Mouse (Mus musculus) kidney, adult 2 months (tissue): ENCODE measurements around the gene Fbxl13. TPM values are rescaled to one million over a fixed set of nuclear protein-coding genes. Genes with fewer than 3 reads are reported as not detected.

Source experiments
- DNase-seq: peaks from one replicate; pipeline ENCODE4 v3.0.0; 2021
- H3K27ac ChIP-seq: fragments of 200-500 bp; 2 replicates; pipeline ENCODE4 v1.5.1; 2012; ENCODE audit warnings: low read depth, low read length, control low read depth, inconsistent platforms; ENCODE audit not compliant: insufficient read depth
- H3K27me3 ChIP-seq: fragments of 200-500 bp; replicated peaks from 2 replicates; pipeline ENCODE4 v1.6.1; 2012; ENCODE audit warnings: mild to moderate bottlenecking, moderate library complexity, low read length, inconsistent platforms; ENCODE audit not compliant: control insufficient read depth, insufficient read depth
- H3K36me3 ChIP-seq: fragments of 200-500 bp; 2 replicates; pipeline ENCODE4 v1.6.1; 2012; ENCODE audit warnings: mild to moderate bottlenecking, moderate library complexity, low read length, inconsistent platforms; ENCODE audit not compliant: control insufficient read depth, insufficient read depth
- H3K4me1 ChIP-seq: fragments of 200-500 bp; 2 replicates; pipeline ENCODE4 v1.6.1; 2011; ENCODE audit warnings: low read length; ENCODE audit not compliant: control insufficient read depth, insufficient read depth
- H3K4me3 ChIP-seq: fragments of 200-500 bp; 2 replicates; pipeline ENCODE4 v1.5.1; 2011; ENCODE audit warnings: mild to moderate bottlenecking, low read depth, low read length, control low read depth; ENCODE audit not compliant: insufficient read depth
- CTCF ChIP-seq: fragments of 200-500 bp; conservative IDR thresholded peaks from 2 replicates; pipeline ENCODE4 v1.5.1; 2011; ENCODE audit warnings: low read depth, mild to moderate bottlenecking, control low read depth, low read length, moderate library complexity, mixed read lengths; ENCODE audit not compliant: insufficient read depth, insufficient read length
- POLR2A ChIP-seq: fragments of 200-500 bp; IDR thresholded peaks from one replicate; pipeline ENCODE4 v1.6.1; 2011; ENCODE audit warnings: low read depth, low read length, control low read depth
- WGBS: fragments of 180-500 bp; shearing (Covaris S2); methylation state at CpG from one replicate; pipeline ENCODE4 v1.1.7; 2018; 5-methylcytosine and 5-hydroxymethylcytosine counted together
- polyA plus RNA-seq: library from polyadenylated mRNA; depleted of rRNA; stranded (reverse); fragments of >200 nt; gene quantifications from 2 replicates; pipeline ENCODE4 v1.2.3, GENCODE M21; 2012

The Fbxl13 gene
- polyA plus RNA-seq, 1 experiment: 0.05 TPM

DNA sequence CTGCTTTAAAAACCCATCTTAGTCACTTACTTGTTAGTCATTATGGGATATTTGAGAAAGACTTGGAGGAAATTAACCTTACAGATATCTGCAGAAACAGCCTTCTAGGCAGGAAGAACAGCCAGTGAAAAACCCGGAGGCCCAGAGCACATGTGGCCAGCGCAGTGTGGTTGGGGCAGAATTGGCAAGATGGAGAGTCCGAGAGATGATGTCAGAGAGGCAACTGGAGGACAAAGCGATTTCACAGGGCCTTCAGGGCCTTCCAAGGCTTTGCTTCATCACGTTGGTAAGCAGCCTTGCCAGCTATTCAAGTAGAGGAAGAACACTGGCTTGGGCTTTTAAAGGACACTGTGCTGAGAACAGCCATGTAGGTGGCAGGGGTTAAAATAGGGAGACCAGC lies 112.5 kb downstream of the Fbxl13 start:
- Histone ChIP-seq H3K27ac (no peak overlapping the region), H3K4me1 (no peaks in the 10 kb centered on the region), H3K4me3 (no peak overlapping the region), H3K27me3 (no peaks in the 10 kb centered on the region), H3K36me3 (no peaks in the 10 kb centered on the region)
- DNase-seq: no peak
- WGBS: 86% methylated on average over 5 of the region's 5 CpGs
- no peak for TF ChIP-seq POLR2A
- TF ChIP-seq CTCF: no peak

- DNase-seq: no peak
- 91% methylated on average over 2 of the region's 2 CpGs for WGBS
- Histone ChIP-seq H3K4me1 (no peaks in the 10 kb centered on the region), H3K36me3 (no peaks in the 10 kb centered on the region), H3K27me3 (no peaks in the 10 kb centered on the region), H3K4me3 (no peak overlapping the region), H3K27ac (no peak overlapping the region)
- TF ChIP-seq CTCF: no peak
- TF ChIP-seq POLR2A: no peak
Observed at GRCm38 (mm10) chr5:21532126-21532525, 113.3 kb downstream of the Fbxl13 start.

- Histone ChIP-seq H3K27me3 (no peaks in the 10 kb centered on the region), H3K27ac (no peak overlapping the region), H3K36me3 (no peaks in the 10 kb centered on the region), H3K4me1 (no peaks in the 10 kb centered on the region), H3K4me3 (no peak overlapping the region)
- TF ChIP-seq POLR2A (no peak), CTCF (no peak)
- no peak for DNase-seq
- WGBS: 78% methylated on average over 8 of the region's 8 CpGs
Observed at GRCm38 (mm10) chr5:21529110-21529720, 116.2 kb downstream of the Fbxl13 start.

DNA sequence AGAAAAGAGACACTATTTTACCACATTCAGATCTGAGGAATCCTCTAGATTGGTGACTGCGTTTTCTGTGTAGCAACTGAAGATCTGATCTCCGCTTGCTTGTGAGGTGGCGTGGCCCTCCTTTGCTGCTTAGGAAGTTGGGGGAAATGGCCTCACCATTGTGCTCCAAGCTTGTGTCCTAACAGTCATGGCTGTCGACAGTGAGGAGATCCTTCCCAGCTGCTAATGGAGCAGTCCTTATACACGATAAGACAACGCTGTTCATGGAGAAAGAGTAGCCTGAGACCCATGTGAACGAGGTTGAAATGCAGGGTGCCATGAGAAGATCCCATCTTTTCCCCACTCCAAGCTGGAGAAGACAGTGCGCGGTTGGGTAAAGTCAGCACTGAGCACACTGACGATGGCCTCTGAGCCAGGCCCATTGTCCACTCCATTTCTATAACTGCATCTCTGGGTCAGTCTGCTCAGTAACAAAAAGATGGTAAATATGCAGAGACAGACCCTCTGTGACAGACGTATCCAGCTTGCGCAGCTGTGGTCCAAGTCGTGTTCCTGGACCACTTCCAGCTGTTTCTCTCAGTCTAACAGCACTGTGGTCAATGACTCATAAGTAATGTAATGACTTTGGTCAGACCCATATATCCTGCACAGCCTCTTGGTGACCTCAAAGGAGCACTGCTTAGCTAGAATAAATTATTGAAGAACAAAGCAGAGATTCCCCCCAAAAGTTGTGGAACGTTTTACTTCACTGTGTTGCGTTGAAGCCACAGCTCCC lies 117.2 kb downstream of the Fbxl13 start:
- H3K36me3 ChIP-seq: no peaks in the 10 kb centered on the region
- no peak overlapping the region for H3K4me3 ChIP-seq
- peak; percentile 21 for DNase-seq
- 80% methylated on average over 15 of the region's 15 CpGs for WGBS
- H3K27ac ChIP-seq: no peak overlapping the region
- no peaks in the 10 kb centered on the region for H3K27me3 ChIP-seq
- TF ChIP-seq POLR2A: no peak
- no peak for TF ChIP-seq CTCF
- H3K4me1 ChIP-seq: no peaks in the 10 kb centered on the region

- no peak for TF ChIP-seq CTCF
- H3K4me1 ChIP-seq: no peaks in the 10 kb centered on the region
- DNase-seq: no peak
- no peaks in the 10 kb centered on the region for H3K27me3 ChIP-seq
- no peaks in the 10 kb centered on the region for H3K36me3 ChIP-seq
- no peak overlapping the region for H3K27ac ChIP-seq
- WGBS: 74% methylated on average over 4 of the region's 4 CpGs
- no peak overlapping the region for H3K4me3 ChIP-seq
Observed at GRCm38 (mm10) chr5:21527488-21527911, 117.9 kb downstream of the Fbxl13 start.

DNA sequence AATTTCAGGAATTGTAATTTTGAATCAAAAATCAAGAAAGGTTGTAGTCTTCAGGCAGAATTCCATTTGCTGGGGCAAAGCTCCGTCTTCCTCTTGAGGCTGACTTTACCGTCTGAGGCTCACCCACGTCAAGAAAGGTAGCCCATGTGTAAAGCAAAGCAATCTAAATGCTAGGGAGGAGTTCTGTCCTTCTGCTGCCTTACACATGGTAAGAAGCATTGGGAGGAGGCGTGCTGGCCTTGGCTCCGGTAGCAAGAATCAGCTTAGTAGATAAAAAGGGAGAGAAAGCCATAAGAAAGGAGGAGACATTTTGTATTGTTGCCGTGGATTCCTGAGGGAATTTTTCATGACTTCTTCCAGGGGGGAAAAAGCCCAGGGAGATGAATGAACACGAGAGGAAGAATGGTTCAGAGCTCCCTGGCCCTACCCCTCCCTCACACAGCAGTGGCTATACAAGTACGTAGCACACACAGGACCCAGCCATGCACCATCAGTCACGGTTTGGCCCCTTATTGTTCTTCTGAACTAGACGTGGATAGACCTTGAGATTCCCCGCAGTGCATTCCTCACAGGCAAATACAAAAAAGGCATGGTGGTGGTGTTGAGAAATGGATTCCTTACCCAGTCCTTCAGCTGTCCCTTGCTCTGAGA lies 118.5 kb downstream of the Fbxl13 start:
- no peak for DNase-seq
- Histone ChIP-seq H3K27ac (no peak overlapping the region), H3K4me3 (no peak overlapping the region), H3K36me3 (no peaks in the 10 kb centered on the region), H3K27me3 (no peaks in the 10 kb centered on the region), H3K4me1 (no peaks in the 10 kb centered on the region)
- WGBS: 80% methylated on average over 11 of the region's 11 CpGs
- TF ChIP-seq CTCF (no peak), POLR2A (no peak)

- H3K27ac ChIP-seq: no peak overlapping the region
- H3K36me3 ChIP-seq: no peaks in the 10 kb centered on the region
- H3K4me3 ChIP-seq: no peak overlapping the region
- 89% methylated on average over 3 of the region's 3 CpGs for WGBS
- DNase-seq: no peak
- H3K27me3 ChIP-seq: no peaks in the 10 kb centered on the region
- no peaks in the 10 kb centered on the region for H3K4me1 ChIP-seq
- TF ChIP-seq CTCF: no peak
- TF ChIP-seq POLR2A: no peak
Observed at GRCm38 (mm10) chr5:21519166-21519565, 126.3 kb downstream of the Fbxl13 start.

DNA sequence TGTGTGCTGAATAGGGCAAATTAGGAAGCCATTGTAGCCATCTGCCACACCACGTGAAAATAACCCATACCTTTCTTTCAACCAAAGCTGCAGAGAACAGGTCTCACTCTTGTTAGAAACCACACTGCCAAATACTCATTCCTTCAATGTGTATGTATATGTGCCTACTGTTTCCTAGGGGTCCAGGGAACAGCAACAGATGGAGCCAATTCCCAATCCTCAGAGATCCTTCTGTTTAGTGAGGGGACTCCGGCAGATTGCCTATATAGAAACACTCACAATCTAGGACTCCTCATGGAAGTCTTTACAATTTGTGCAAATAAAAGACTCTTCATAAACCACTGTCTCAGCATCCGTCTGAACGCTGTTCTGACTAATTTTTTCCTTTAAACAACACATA lies 127.2 kb downstream of the Fbxl13 start:
- no peaks in the 10 kb centered on the region for H3K4me1 ChIP-seq
- H3K36me3 ChIP-seq: no peaks in the 10 kb centered on the region
- H3K27me3 ChIP-seq: no peaks in the 10 kb centered on the region
- no peak overlapping the region for H3K27ac ChIP-seq
- no peak for DNase-seq
- 92% methylated on average over 4 of the region's 4 CpGs for WGBS
- TF ChIP-seq POLR2A: no peak
- no peak overlapping the region for H3K4me3 ChIP-seq
